Mouse (Mus musculus): Measurements from ENCODE around the gene Zfand5. TPM values are rescaled to one million over a fixed set of nuclear protein-coding genes. Genes with fewer than 3 reads are reported as not detected.
"Not testable (repeated sequence)": the region's sequence is repeated elsewhere in the genome, so short reads cannot be mapped to it uniquely, and the experiment has no call there.

Zfand5 gene
- polyA plus RNA-seq, 1 experiment from 2014 or later: 186 TPM

DNA sequence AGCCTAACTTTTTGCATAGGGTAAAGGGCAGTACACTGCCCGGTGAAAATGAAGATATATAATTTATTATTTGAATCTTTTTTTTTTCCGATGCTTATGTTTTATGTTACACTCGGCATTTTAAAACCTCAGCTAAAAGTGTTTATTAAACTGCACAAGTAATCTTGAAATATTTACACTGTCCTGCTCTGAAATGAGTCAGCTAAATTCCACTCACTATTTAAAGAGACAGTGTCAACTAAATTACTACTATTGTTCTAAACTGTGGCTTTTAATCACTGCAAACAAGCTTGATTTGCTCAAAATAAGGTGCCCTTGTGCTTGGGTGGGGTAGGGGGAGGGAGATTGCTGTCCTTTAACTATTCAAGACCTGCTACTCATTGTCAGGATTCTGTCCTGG, 2.6 kb downstream of the Zfand5 start:
- Histone ChIP-seq H3K9me3 (replicated peaks) (no peaks in the 10 kb centered on the region), H3K4me2 (replicated peaks) (peak overlapping the region; percentile 85), H3K4me3 (peak overlapping the region; percentile 99), H3K9ac (peak overlapping the region; percentile 60), H3K27ac (no peak overlapping the region), H3K36me3 (peaks cover 12% of the 10 kb centered on the region), H3K4me1 (peaks cover 12% of the 10 kb centered on the region), H3K27me3 (no peaks in the 10 kb centered on the region)
- ATAC-seq (ENCODE audit: low FRiP score): no peak
- 47% methylated on average over 3 of the region's 3 CpGs for WGBS

DNA sequence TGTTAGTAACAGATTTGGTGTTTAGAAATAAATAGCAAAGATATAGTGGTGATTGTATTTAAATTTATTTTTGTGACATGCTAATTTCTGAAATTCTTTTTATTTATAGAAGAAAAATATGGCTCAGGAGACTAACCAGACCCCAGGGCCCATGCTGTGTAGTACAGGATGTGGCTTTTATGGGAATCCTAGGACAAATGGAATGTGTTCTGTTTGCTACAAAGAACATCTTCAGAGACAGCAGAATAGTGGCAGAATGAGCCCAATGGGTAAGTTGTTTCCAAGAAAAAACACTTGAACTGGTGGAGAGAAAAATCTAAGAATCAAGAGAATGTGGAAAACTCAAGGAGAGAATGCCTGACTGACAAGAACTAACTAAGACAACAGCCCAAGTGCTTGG, 4.2 kb downstream of the Zfand5 start:
- H3K9me3 ChIP-seq (replicated peaks): no peaks in the 10 kb centered on the region
- H3K9ac ChIP-seq: no peak overlapping the region
- no peak overlapping the region for H3K4me2 ChIP-seq (replicated peaks)
- no peak for ATAC-seq (ENCODE audit: low FRiP score)
- H3K27me3 ChIP-seq: no peaks in the 10 kb centered on the region
- H3K4me3 ChIP-seq: no peak overlapping the region
- H3K36me3 ChIP-seq: peaks cover 18% of the 10 kb centered on the region
- peaks cover 12% of the 10 kb centered on the region for H3K4me1 ChIP-seq
- no peak overlapping the region for H3K27ac ChIP-seq

DNA sequence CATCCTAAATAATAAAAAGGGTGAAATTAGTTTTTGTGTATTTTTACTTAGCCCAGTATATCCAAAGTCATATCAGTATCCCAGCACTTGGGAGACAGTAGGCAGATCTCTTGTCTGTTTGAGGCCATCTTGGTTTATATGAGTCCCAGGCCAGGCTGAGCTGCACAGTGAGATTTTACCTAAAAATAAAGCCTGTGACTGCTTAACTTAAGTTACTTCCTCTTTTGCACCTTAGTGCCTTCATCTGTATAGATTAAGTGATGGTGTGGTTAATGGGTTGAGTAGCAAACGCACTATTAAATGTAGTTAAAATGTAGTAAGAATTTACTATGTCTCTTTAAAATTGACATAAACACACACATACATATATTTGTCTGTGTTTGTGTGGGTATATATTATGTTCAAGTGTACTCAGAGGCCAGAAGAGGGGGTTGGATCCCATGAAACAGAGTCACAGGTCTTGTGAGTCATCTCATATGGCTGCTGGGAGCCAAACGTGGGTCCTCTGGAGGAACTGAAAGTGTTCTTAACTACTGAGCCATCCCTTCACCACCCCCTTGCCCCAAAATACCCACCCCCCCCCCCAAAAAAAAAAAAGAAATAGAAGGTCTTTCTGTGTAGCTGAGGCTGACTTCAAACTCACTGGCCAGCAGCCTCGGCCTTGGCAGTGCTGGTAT, 14.5 kb downstream of the Zfand5 start:
- H3K4me2 ChIP-seq (replicated peaks): no peak overlapping the region
- peaks cover 41% of the 10 kb centered on the region for H3K36me3 ChIP-seq
- H3K4me3 ChIP-seq: no peak overlapping the region
- H3K9me3 ChIP-seq (replicated peaks): peaks cover 5% of the 10 kb centered on the region; the same call in 1 of the 2 replicates
- WGBS: 79% methylated on average over 3 of the region's 3 CpGs
- H3K4me1 ChIP-seq: no peaks in the 10 kb centered on the region
- H3K9ac ChIP-seq: no peak overlapping the region
- no peaks in the 10 kb centered on the region for H3K27me3 ChIP-seq
- H3K27ac ChIP-seq: no peak overlapping the region
- no peak for ATAC-seq (ENCODE audit: low FRiP score)

DNA sequence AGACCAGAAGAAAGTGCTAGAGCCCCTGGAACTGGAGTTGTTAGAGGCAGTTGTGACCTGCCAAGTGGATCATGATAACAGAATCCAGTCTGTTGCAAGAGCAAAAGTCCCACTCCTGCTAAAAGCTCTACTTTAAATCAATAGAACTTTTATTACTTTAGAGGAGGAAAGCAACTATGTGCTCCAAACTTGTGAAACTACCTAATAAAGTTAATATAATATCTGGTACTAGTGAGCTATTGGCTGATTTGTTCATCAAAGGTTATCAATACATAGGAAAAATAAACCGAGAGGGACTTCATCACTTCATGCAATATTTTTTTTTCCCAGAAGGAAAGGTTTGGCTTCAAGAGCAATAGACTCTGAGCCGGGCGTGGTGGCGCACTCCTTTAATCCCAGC, 25.3 kb downstream of the Zfand5 start:
- H3K4me1 ChIP-seq: no peaks in the 10 kb centered on the region
- no peak overlapping the region for H3K9ac ChIP-seq
- no peak overlapping the region for H3K4me3 ChIP-seq
- no peak for ATAC-seq (ENCODE audit: low FRiP score)
- no peak overlapping the region for H3K27ac ChIP-seq
- 97% methylated on average over 4 of the region's 4 CpGs for WGBS
- H3K27me3 ChIP-seq: no peaks in the 10 kb centered on the region
- no peak overlapping the region for H3K4me2 ChIP-seq (replicated peaks)
- no peaks in the 10 kb centered on the region for H3K9me3 ChIP-seq (replicated peaks)
- no peaks in the 10 kb centered on the region for H3K36me3 ChIP-seq

DNA sequence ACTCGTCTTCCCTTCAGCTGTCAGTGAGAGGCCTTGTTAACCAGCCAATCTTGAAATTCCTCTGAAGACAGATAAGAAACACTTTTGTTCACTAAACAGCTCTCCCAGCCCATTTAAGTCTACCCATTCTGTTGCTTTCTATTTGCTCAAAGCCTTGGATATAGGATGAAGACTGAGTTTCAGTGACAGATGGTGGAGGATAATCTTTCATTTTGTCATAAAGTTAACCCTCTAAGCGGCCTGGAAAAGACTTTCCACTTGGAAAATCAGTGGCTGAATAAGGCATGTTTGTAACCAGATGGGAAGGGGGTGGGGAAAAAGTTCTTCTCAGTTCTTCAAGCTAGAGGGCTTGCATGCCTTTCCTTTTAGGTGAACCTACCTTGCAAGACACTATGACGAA, 29.7 kb downstream of the Zfand5 start:
- Histone ChIP-seq H3K27ac (no peak overlapping the region), H3K9me3 (replicated peaks) (no peaks in the 10 kb centered on the region), H3K4me1 (no peaks in the 10 kb centered on the region), H3K36me3 (no peaks in the 10 kb centered on the region), H3K27me3 (no peaks in the 10 kb centered on the region), H3K4me3 (no peak overlapping the region), H3K9ac (no peak overlapping the region), H3K4me2 (replicated peaks) (no peak overlapping the region)
- 52% methylated on average over 3 of the region's 3 CpGs for WGBS
- no peak for ATAC-seq (ENCODE audit: low FRiP score)

DNA sequence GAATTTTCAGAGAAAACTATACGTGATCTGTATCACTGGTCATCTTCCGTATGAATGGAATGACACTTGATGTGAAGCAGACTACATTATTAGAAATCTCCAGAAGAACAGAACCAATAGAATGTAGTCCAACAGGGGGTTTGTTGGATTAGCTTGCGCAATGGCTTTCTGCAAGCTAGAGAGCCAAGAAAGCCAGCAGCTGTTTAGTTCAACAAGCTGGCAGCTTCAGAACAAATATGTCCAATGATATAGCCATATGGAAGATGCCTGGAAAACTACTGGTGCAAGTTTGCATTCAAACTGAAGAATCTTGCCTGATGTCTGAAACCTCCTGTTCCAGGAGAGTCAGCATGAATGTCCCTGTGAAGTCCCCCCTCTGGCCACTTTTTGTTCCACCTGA, 35.7 kb downstream of the Zfand5 start:
- ATAC-seq (ENCODE audit: low FRiP score): no peak
- Histone ChIP-seq H3K4me2 (replicated peaks) (no peak overlapping the region), H3K4me1 (no peaks in the 10 kb centered on the region), H3K27ac (no peak overlapping the region), H3K27me3 (no peaks in the 10 kb centered on the region), H3K36me3 (no peaks in the 10 kb centered on the region), H3K9ac (no peak overlapping the region), H3K9me3 (replicated peaks) (no peaks in the 10 kb centered on the region), H3K4me3 (no peak overlapping the region)
- WGBS: 95% methylated on average over 3 of the region's 3 CpGs

DNA sequence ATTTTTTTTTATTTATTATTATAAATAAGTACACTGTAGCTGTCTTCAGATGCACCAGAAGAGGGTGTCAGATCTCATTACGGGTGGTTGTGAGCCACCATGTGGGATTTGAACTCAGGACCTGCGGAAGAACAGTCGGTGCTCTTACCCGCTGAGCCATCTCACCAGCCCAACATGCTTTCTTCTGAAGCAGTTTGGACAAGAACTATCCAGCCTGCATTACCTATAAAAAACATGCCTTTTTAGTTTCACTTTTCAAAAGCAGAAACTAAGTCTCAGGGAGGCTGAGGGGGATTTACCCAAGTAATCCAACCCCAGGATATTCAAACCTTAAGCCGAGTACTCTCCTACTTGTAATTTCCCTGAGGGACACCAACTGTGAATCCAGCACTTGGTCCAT, 38.3 kb downstream of the Zfand5 start:
- H3K27me3 ChIP-seq; H3K9me3 ChIP-seq (replicated peaks); H3K4me1 ChIP-seq; H3K36me3 ChIP-seq; H3K4me2 ChIP-seq (replicated peaks); ATAC-seq (ENCODE audit: low FRiP score); H3K4me3 ChIP-seq; H3K9ac ChIP-seq; H3K27ac ChIP-seq: not testable (repeated sequence)
- WGBS: 90% methylated on average over 5 of the region's 5 CpGs

DNA sequence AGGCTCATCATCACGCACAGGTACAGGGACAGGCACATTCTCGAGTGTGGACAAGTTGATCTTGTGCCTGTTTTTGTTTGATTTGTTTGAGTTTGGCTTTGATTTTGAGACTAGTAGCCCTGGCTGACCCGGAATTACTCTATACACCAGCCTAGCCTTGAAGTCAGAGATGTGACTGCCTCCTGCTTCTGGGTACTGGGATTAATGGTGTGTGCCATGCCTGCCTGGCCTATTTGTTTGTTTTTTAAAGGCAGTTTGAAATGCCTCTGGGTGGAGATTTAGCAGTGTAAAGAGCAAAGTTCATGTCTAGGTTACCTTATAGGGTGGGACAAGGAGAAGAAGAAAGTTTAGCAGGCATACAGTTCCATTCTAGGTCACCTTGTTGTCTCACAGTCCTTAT, 43.6 kb downstream of the Zfand5 start:
- no peaks in the 10 kb centered on the region for H3K27me3 ChIP-seq
- WGBS: 89% methylated on average over 3 of the region's 3 CpGs
- H3K27ac ChIP-seq: no peak overlapping the region
- no peak overlapping the region for H3K9ac ChIP-seq
- H3K4me3 ChIP-seq: no peak overlapping the region
- no peak overlapping the region for H3K4me2 ChIP-seq (replicated peaks)
- H3K9me3 ChIP-seq (replicated peaks): no peaks in the 10 kb centered on the region
- no peak for ATAC-seq (ENCODE audit: low FRiP score)
- H3K36me3 ChIP-seq: no peaks in the 10 kb centered on the region
- no peaks in the 10 kb centered on the region for H3K4me1 ChIP-seq

DNA sequence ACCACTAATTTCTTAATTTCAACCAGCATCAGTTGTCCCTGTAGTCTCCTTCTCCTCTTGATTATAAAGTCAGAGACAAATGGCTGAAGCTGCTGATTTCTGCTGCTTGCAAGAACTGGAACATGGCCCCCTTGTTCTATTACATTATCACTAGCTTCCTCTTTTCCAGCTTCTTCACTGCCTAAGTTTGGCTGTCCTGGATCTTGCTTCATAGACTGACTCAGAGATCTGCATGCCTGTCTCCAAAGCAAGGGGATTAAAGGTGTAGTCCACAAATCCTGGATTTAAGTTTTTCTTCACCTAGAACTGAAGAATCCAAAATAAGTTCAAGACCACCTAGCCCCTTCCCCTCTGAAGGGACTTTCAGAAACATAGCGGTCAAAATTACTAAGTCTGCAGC, 47.5 kb downstream of the Zfand5 start:
- H3K4me2 ChIP-seq (replicated peaks): no peak overlapping the region
- WGBS: 93% methylated on average over 1 of the region's 1 CpGs
- no peak overlapping the region for H3K27ac ChIP-seq
- no peak overlapping the region for H3K4me3 ChIP-seq
- no peaks in the 10 kb centered on the region for H3K27me3 ChIP-seq
- H3K9ac ChIP-seq: no peak overlapping the region
- no peaks in the 10 kb centered on the region for H3K36me3 ChIP-seq
- no peaks in the 10 kb centered on the region for H3K9me3 ChIP-seq (replicated peaks)
- no peaks in the 10 kb centered on the region for H3K4me1 ChIP-seq
- ATAC-seq (ENCODE audit: low FRiP score): no peak

DNA sequence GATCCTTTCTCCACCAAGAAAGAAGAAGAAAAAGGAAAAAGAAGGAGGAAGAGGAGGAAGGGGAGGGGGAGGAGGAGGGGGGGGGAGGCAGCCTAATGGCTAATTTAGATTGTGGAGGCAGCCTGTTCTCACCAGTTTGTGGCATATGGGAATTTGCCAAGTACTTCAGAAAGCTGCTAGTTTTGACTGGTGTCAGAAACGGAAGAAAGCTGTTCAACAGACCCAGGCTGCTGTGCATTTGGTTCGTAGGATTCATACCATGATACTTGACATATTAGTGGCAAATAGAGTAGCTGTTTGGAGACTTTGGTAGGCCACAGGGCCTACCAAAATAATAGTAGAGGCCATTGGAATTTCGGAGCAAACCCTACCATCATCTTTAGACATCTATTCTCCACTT, 53.3 kb downstream of the Zfand5 start:
- Histone ChIP-seq H3K4me2 (replicated peaks) (no peak overlapping the region), H3K27me3 (no peaks in the 10 kb centered on the region), H3K9me3 (replicated peaks) (no peaks in the 10 kb centered on the region), H3K4me1 (0 out of 2 replicates have a peak, but pooled peaks cover 4% of the 10 kb centered on the region), H3K4me3 (no peak overlapping the region), H3K27ac (no peak overlapping the region), H3K9ac (no peak overlapping the region), H3K36me3 (no peaks in the 10 kb centered on the region)
- WGBS: 91% methylated on average over 3 of the region's 3 CpGs
- ATAC-seq (ENCODE audit: low FRiP score): no peak

DNA sequence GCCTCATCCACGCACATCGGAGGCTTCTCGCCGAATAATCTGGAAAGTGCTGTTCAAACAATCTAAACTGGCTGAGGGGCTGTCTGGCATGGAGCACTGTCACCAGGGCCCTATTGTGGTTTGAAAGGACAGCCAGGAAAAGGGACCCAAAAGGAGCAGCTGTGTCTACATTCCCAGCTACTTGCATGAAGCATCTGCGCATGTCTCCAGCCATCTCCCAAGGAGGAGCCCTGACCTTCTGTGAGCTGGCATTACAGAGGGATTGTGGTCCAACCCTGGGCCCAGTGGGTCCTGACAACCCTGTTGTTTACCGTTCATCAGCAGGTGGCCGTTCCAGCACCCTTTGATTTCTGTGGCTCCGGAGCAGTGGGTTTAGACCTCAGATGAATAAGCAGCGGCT, 56.9 kb downstream of the Zfand5 start:
- 74% methylated on average over 9 of the region's 9 CpGs for WGBS
- 0 out of 2 replicates have a peak, but pooled peaks cover 4% of the 10 kb centered on the region for H3K4me1 ChIP-seq
- H3K4me2 ChIP-seq (replicated peaks): no peak overlapping the region

DNA sequence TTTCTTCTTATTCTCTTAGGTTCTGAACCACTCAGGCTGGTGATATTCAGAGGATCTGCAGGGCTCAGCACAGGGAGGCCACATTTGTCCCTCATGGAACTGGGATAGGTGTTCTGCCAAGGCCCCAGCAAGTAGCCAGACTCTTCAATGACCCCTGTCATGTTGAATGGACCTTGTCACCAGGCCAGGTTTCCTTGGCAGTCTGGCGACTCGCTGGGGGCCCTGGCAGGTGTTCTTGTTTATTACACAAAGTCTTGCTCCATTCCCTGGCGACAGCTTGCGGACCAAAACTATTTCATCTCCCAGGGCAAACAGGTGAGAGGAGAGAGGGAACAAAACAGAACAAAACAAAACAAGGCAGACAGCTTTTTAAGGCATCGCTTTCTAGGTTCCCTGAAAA, 57.7 kb downstream of the Zfand5 start:
- no peak overlapping the region for H3K4me3 ChIP-seq
- no peak overlapping the region for H3K4me2 ChIP-seq (replicated peaks)
- H3K4me1 ChIP-seq: 0 out of 2 replicates have a peak, but pooled peaks cover 4% of the 10 kb centered on the region
- ATAC-seq (ENCODE audit: low FRiP score): no peak
- no peaks in the 10 kb centered on the region for H3K9me3 ChIP-seq (replicated peaks)
- no peaks in the 10 kb centered on the region for H3K36me3 ChIP-seq
- H3K9ac ChIP-seq: no peak overlapping the region
- 71% methylated on average over 5 of the region's 5 CpGs for WGBS
- no peak overlapping the region for H3K27ac ChIP-seq
- H3K27me3 ChIP-seq: no peaks in the 10 kb centered on the region

More for the DNA sequence above, 56.9 kb downstream of the Zfand5 start:
- Histone ChIP-seq H3K9ac (no peak overlapping the region), H3K36me3 (no peaks in the 10 kb centered on the region), H3K4me3 (no peak overlapping the region), H3K27me3 (no peaks in the 10 kb centered on the region), H3K9me3 (replicated peaks) (no peaks in the 10 kb centered on the region), H3K27ac (no peak overlapping the region)
- no peak for ATAC-seq (ENCODE audit: low FRiP score)

DNA sequence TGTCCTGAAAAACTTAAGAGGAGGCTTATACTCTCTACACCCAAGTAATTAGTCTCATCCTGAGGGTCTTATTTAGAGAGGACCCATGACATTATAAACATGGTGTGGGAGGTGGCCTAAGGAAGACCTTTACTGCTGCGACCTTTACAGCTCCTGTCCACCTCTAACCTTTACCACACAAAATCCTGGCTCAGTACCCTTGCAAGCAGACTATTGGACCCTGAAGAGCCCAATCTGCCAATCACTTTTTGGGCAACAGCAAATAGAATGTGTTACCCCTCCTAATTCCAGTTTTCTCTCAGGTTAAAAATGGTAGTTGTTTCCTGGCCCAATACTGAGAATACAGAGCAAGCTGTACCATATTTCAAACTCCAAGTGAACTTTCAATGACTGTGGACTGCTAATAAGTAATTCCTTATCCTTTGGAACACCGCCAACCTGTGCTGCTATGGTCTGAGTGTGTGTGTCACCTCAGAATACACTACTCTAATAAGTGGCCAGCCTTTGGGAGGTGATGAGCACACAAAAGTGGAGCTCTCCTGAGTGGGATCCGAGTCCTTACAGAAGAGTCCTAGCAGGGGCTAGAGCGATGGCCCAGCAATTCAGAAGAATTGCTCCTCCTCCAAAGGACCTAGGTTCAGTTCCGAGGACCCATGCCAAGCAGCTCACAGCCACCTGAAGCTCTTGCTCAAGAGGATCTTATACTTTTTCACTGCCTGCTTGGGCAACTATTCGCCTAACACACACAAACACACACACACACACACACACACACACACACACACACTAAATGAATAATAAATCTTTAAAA, 58.4 kb downstream of the Zfand5 start:
- no peak for ATAC-seq (ENCODE audit: low FRiP score)
- H3K27ac ChIP-seq: no peak overlapping the region
- H3K4me2 ChIP-seq (replicated peaks): no peak overlapping the region
- H3K27me3 ChIP-seq: no peaks in the 10 kb centered on the region
- WGBS: 90% methylated on average over 6 of the region's 6 CpGs
- 0 out of 2 replicates have a peak, but pooled peaks cover 4% of the 10 kb centered on the region for H3K4me1 ChIP-seq
- no peak overlapping the region for H3K9ac ChIP-seq
- H3K36me3 ChIP-seq: no peaks in the 10 kb centered on the region
- H3K9me3 ChIP-seq (replicated peaks): no peaks in the 10 kb centered on the region
- H3K4me3 ChIP-seq: no peak overlapping the region

Measured in hindbrain, embryonic 12.5 days (tissue).